Mouse (Mus musculus) ES-E14 (cell line): ENCODE results near the gene Gm49368.
"Not testable (repeated sequence)": the region's sequence is repeated elsewhere in the genome, so short reads cannot be mapped to it uniquely, and the experiment has no call there.

Experiments used
- CHD2 ChIP-seq: IDR thresholded peaks from 2 replicates; pipeline ENCODE4 v1.6.1; 2014; ENCODE audit warnings: mild to moderate bottlenecking, low read depth, low read length, inconsistent platforms
- MAFK ChIP-seq: IDR thresholded peaks from 2 replicates; pipeline ENCODE4 v1.6.1; 2014; ENCODE audit warnings: mild to moderate bottlenecking, low read depth, low read length, inconsistent platforms; ENCODE audit not compliant: insufficient read depth

DNA sequence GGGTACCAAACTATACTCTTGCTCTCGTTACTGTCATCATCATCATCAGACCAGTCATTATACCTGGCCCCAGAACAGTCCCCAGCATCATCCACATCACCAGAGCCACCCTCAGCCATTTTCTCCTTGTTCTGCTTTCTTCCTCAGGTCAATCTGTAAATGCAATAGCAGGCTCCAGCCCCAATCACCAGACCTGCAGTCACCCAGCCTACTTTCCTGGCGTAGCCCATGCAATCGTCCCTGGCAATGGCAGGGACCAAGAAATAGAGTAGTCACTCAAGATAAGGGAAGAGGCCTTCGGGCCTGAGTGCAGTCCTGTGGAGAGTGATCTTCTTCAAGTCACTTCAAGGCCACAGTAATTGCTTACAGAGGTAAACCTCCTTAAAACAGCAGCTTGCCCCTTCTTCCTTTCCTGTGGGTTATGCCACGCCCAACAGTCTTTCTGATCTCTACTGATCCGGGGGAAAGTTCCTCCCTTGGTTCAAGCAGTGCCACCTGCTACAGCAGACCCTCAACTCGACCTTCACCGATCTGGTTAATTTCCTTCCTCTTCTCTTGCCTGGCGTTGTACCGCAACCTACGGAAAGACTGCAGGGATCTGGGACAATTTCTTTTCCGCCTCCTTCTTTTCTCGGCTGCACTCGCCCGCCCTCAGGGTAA is 20.2 kb upstream of the Gm49368 start:
- not testable (repeated sequence) for TF ChIP-seq CHD2, MAFK
